Mouse (Mus musculus): ENCODE results near the gene Psrc1. TPM values are rescaled to one million over a fixed set of nuclear protein-coding genes. Genes with fewer than 3 reads are reported as not detected.

Gene Psrc1
- total RNA-seq, 2 experiments from 2014 or later: not detected

DNA sequence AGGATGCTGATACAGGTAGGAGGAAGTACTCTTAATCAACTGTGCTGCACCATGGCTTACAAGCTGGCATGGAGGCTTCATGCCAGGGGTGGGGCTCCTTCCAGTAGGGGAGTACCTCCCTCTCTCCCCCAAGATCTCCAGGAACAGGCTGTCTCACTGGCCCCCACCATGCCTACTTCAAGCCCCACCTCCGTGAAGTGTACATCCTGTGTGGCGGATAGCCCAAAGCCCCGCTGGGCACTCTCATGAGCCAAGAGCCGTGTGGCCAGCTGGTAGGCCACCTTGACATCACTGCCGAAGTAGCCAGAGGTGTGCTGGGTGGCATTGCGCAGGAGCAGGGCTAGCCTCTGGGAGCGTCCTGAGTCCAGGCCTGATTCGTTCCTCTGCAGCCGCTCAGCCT, 14.6 kb downstream of the Psrc1 start:
- no peak for DNase-seq
- no peak overlapping the region for H3K4me3 ChIP-seq
- H3K27ac ChIP-seq: no peak overlapping the region
- no peak for TF ChIP-seq CTCF (IDR thresholded peaks at IDR 0.05)
- intact Hi-C loops (cut with DNase I): no loop called here

DNA sequence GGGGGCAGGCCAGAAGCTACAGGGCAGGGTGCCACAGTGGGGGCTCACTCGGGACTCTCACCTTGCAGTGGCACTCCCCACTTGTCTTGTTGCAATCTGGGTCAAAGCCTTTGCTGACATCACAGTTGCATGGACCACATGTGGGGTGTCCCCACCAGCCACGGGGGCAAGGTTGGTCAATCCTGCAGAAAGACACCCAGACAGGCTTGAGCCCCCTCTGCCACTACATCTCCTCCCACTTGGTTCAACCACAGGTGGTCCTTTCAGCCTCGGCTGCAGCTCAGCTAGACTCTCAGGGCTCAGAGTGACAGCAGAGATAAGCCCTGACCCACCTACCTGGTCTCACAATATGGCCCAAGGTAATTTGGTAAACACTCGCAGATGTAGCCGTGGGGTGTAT, 16.8 kb downstream of the Psrc1 start:
- DNase-seq: peak; percentile 15
- intact Hi-C loops (cut with DNase I): loop anchor here (2.0 kb wide), 1 partner anchor 162 kb away; the partner anchor contains the start of gene Tmem167b

DNA sequence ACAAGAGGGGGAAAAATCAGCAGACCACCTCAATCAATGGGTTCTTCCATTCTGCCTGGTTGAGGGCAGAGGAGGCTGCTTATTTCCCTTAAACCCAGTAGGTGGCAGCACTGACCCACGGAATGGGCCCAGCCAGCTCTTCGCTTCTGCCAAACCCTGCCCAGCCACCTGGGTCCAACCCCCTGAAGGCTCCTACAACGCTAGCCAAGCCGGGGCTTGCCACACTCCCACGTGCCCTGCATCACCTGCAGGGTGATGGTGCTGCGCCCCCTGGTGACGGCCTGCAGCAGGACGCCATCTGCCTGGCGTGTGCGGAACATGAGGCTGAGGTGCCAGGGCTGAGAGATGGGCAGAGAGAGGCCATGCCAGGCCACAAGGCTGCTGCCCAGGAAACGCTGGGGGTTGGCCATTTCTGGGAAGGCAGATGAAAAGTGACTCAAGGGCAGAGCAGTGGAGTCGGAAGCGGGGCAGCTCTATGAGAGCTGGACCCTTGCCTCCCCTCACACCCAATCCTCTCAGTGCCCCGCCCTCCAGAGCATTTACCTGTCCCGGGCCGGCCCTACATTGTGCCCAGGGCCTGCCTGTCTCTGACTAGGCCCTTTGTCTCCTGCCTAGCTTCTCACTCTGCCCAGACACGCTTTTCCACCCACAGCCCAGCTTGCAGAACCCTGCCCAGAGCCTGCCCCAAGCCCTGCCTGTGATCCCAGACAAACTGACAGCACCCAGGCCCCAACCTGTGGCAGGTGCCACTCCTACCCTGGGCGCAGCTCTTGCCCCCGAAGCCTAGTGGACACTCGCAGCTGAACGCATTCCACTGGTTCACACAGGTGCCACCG, 18.3 kb downstream of the Psrc1 start:
- intact Hi-C loops (cut with DNase I): loop anchor here (1.0 to 2.0 kb wide), 2 partner anchors 57 to 161 kb away; partner anchors contain the start of gene Tmem167b
- peak overlapping the region; percentile 6; the same call in 1 of the 2 replicates for H3K4me3 ChIP-seq
- peak overlapping the region; percentile 31; the same call in 1 of the 2 replicates for H3K27ac ChIP-seq
- TF ChIP-seq CTCF (IDR thresholded peaks at IDR 0.05): peak; percentile 95
- DNase-seq: peak; percentile 96

More for the DNA sequence above, 16.8 kb downstream of the Psrc1 start:
- Histone ChIP-seq H3K4me3 (no peak overlapping the region), H3K27ac (no peak overlapping the region)
- no peak for TF ChIP-seq CTCF (IDR thresholded peaks at IDR 0.05)

DNA sequence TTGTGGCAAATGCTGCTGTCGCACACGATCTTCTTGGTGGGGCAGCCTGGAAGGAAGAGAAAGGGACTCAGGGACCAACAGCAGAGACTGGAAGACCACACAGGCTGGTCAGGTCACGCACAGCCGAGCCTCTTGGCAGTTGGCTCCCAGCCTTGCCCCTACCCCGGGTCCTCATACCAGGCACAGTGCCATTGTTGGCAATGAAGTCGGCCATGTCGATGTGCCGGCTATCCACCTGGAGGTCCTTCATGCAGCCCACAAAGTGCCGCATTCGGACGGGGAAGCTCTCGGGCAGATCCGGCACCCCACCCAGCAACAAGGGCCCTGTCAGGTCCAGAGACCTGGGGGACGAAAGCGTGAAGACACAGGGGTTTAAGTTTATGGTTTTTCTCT, 18.9 kb downstream of the Psrc1 start:
- Histone ChIP-seq H3K4me3 (no peak overlapping the region), H3K27ac (no peak overlapping the region)
- DNase-seq: peak; percentile 24
- no peak for TF ChIP-seq CTCF (IDR thresholded peaks at IDR 0.05)
- intact Hi-C loops (cut with DNase I): no loop called here

DNA sequence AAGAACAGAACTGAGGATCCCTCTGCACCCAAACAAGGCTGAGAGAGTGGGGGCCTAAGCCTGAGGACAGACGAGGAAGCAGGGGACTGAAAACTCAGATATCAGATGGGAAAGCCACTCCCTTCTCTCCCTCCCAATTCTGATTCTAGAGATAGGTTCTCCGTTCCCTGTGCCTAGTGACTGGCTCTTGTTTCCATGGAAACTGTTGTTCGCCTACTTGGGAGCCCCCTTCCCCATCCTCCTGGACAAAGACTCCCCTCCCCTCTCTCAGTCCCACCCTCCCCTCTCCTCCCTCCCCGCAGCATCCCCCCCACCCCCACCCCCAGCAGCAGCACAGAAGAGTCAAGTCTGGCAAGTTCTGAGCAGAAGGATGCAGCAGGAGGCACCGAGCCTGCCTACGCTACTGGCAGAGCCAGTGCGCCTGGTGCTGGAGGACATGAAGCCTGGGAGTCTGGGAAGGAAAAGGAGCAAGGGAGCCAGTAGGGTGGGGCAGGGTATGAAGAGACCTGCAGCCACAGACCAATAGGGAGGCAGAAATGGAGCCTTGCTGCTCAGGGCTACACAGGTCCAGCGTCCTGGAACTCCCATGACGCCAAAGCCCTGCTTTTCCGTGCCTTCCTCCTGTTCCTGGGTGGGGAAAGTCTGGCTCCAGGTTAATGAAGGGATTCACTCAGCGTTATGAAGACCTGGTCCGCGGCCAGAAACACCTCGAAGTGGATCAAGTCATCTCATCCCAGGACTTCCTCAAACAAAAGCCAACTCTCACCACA, 22.1 kb downstream of the Psrc1 start:
- DNase-seq: peak; percentile 16
- intact Hi-C loops (cut with DNase I): no loop called here
- H3K27ac ChIP-seq: no peak overlapping the region
- TF ChIP-seq CTCF (IDR thresholded peaks at IDR 0.05): no peak
- no peak overlapping the region for H3K4me3 ChIP-seq

DNA sequence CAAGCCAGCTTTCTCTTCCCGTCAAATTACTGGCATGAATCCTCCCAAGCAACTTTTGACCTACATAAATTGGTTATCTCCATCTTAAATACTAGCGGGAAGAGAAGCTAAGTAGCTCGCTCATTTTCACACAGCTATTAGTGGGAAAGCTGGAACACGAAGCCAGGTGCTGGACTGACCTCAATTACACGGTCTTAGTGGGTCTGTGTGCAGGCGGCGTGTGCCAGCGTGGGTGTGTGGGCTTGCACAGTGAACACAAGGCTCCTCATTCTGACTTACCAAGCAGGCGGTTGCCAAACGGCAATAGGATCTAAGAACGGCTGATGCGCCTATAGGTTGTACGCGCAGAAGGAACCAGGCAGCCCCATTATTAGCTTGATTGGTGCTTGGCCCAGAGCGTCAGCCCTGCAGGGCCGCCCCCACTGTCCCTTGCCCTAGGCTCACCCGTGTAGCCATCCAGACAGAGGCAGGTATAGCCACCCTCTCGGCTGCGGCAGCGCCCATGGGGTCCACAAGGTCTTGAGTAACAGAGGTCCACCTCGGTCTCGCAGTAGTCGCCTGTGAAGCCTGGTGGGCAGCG, 22.8 kb downstream of the Psrc1 start:
- Histone ChIP-seq H3K4me3 (no peak overlapping the region), H3K27ac (no peak overlapping the region)
- intact Hi-C loops (cut with DNase I): no loop called here
- no peak for DNase-seq
- TF ChIP-seq CTCF (IDR thresholded peaks at IDR 0.05): no peak

DNA sequence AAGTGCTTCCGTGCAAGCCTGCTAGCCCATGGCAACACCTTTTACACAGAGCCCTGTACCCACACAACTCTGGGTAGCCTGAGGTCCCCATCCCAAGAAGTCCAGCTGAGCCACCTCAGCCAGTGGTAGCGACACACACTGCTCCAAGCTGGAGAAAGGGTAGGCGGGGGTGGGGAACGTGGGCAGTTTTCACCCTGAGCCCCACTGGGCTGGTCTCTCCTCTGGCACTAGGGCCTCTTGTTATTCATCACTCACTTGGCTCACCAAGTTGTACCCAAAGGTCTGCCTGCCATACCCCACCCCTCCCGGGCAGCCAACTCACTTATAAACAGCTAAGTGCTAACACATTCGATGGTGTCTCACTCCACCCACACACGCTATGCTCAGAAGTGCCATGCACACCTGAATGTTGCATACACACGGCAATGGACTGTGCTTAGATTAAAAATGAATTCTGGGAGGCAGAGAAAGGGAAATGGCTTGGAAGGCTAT, 24.9 kb downstream of the Psrc1 start:
- TF ChIP-seq CTCF (IDR thresholded peaks at IDR 0.05): no peak
- DNase-seq: no peak
- Histone ChIP-seq H3K4me3 (no peak overlapping the region), H3K27ac (no peak overlapping the region)
- intact Hi-C loops (cut with DNase I): no loop called here

DNA sequence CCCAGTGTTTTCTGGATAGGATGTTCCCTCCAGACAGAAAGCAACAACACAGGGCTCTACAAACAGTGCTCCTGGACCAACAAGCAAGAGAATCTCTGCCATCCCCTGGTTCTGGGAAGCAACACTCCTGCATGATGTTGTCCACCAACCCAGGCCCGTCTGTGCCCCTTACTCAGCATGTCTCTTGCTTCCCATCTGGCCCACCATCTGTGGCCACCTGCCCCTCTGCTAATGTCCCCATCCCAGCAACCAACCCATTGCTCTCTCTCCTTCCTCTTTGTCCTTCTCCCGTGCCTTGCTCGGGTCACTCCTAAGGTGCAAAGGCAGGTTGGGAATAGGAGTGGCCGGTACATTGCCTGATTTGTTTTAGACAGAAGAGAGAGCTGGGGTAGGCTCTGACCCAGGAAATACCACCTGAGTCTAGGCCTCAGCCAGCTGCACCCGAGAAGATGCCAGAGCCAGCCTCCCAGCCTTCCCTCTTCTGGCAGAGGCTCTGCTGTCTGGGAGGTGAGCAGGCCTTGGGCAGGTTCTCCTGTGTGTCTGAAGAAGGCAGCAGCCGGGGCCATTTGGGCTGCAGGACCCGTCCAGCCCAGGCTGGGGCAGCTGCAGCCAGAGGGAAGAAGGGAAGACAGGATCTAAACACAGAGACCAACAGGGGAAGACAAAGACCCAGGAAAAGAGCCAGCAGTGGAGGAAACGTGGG, 26.2 kb downstream of the Psrc1 start:
- Histone ChIP-seq H3K4me3 (no peak overlapping the region), H3K27ac (no peak overlapping the region)
- intact Hi-C loops (cut with DNase I): no loop called here
- no peak for DNase-seq
- TF ChIP-seq CTCF (IDR thresholded peaks at IDR 0.05): no peak

GRCm38 (mm10) chr3:108410359-108410714, 26.7 kb downstream of the Psrc1 start:
- Histone ChIP-seq H3K27ac (no peak overlapping the region), H3K4me3 (no peak overlapping the region)
- TF ChIP-seq CTCF (IDR thresholded peaks at IDR 0.05): no peak
- intact Hi-C loops (cut with DNase I): no loop called here
- no peak for DNase-seq

DNA sequence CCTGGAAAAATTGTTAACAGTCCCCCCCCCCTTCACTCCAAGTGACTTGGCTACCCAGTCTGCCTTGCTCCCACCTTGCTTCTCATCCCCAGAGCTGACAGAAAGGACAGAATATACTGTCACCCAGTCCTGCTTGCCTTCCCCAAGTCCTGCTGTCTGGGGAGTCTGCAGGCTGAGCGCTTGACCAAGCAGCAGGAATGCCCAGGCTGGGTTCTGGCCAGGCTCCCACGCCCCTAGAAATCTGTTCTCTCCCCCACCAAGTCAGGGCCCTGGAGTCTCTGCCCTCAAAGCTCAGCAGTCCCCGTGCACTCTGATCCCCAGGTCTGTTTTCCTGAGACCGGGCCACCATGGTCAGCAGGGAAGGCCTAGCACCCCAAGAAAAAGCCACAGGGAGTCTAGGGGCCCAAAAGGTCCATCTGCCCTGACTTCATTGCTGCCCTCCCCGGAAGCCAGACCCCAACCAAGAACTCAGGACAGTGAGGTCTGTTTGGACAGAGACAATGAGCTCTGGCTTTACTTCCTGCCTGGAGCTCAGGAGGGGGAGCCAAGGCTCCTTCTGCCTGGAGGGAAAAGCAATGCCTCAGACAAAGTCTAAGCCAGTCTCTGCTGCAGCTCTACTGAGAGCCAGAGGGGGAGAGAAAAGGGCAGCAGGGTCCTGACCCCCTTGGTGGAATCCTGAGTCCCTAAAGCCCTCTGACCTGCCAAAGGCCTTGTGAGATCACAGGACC, 27.6 kb downstream of the Psrc1 start:
- intact Hi-C loops (cut with DNase I): no loop called here
- no peak overlapping the region for H3K4me3 ChIP-seq
- H3K27ac ChIP-seq: peak overlapping the region; percentile 20; the same call in 1 of the 2 replicates
- DNase-seq: peak; percentile 20
- TF ChIP-seq CTCF (IDR thresholded peaks at IDR 0.05): no peak

- DNase-seq: peak; percentile 56
- Histone ChIP-seq H3K27ac (peak overlapping the region; percentile 20; the same call in 1 of the 2 replicates), H3K4me3 (no peak overlapping the region)
- intact Hi-C loops (cut with DNase I): no loop called here
- no peak for TF ChIP-seq CTCF (IDR thresholded peaks at IDR 0.05)
Observed at GRCm38 (mm10) chr3:108411754-108412121, 28.1 kb downstream of the Psrc1 start.

Data from gastrocnemius, adult 2 months (tissue).